Mouse (Mus musculus) C2C12 (cell line): ENCODE data around the gene Rtn2. TPM values are rescaled to one million over a fixed set of nuclear protein-coding genes. Genes with fewer than 3 reads are reported as not detected.

Experiments
- H3K27me3 ChIP-seq: one replicate; pipeline ENCODE4 v1.6.1; 2011; ENCODE audit not compliant: control insufficient read depth, insufficient read depth, insufficient read length
- H3K36me3 ChIP-seq: one replicate; pipeline ENCODE4 v1.6.1; 2011; ENCODE audit not compliant: control insufficient read depth, insufficient read depth
- H3K4me3 ChIP-seq: one replicate; pipeline ENCODE4 v1.5.1; 2011; ENCODE audit warnings: mild to moderate bottlenecking, control low read depth; ENCODE audit not compliant: poor library complexity, insufficient read depth, severe bottlenecking
- H3K79me2 ChIP-seq: one replicate; pipeline ENCODE4 v1.6.1; 2011; ENCODE audit not compliant: control insufficient read depth, insufficient read depth
- H3K79me3 ChIP-seq: one replicate; pipeline ENCODE4 v1.6.1; 2011; ENCODE audit warnings: low read depth, control low read depth
- H3ac ChIP-seq: one replicate; pipeline ENCODE3; 2011; ENCODE audit warnings: low read depth; ENCODE audit not compliant: control insufficient read depth, insufficient read length
- CEBPB ChIP-seq: IDR thresholded peaks from one replicate; pipeline ENCODE4 v1.6.1; 2011; ENCODE audit warnings: low read depth, mild to moderate bottlenecking, control low read depth, moderate library complexity
- CTCF ChIP-seq: IDR thresholded peaks from one replicate; pipeline ENCODE4 v1.5.1; 2011; ENCODE audit not compliant: control insufficient read depth, insufficient read depth, insufficient read length
- FOSL1 ChIP-seq: IDR thresholded peaks from one replicate; pipeline ENCODE4 v1.8.0; 2011; ENCODE audit warnings: mild to moderate bottlenecking, low read length; ENCODE audit not compliant: poor library complexity, insufficient read depth, severe bottlenecking
- MAX ChIP-seq: IDR thresholded peaks from one replicate; pipeline ENCODE4 v1.6.1; 2011; ENCODE audit warnings: mild to moderate bottlenecking, control low read depth
- MYOD1 ChIP-seq: IDR thresholded peaks from one replicate; pipeline ENCODE4 v1.6.1; 2011; ENCODE audit warnings: low read depth; ENCODE audit not compliant: control insufficient read depth, insufficient read length
- MYOG ChIP-seq: IDR thresholded peaks from one replicate; pipeline ENCODE4 v1.6.1; 2011; ENCODE audit not compliant: control insufficient read depth, insufficient read length; ENCODE audit errors: extremely low read depth
- USF1 ChIP-seq: IDR thresholded peaks from one replicate; pipeline ENCODE4 v1.6.1; 2011; ENCODE audit warnings: low read depth, mild to moderate bottlenecking, control low read depth, moderate library complexity
- polyA plus RNA-seq: library from polyadenylated mRNA; unstranded; fragments of >200 nt; fragmentation: generic; extraction: Trizol; gene quantifications from one replicate; pipeline ENCODE4 v1.2.1, GENCODE M21; 2012; ENCODE audit warnings: missing spikeins

Rtn2 gene
- polyA plus RNA-seq, 1 experiment, result 107 TPM

DNA sequence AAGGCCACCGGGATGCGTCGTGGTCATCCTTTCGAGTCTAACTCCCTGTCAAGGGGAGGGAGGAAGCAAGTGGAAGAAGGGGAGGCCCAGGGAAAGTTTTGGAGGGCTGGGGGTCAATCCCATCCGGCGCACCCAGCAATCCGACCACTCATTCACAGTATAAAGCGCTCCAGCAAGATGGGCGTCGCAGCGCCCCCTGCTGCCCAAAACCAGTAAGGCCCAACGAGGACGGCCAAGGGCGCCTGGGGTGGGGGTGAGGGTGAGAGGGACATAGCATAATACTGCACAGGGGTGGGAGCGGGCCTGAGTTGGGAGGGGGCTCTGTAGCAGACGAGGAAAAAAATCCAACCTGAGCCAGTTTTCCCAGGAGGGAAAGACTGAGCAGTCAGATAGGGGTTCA is 21.3 kb downstream of the Rtn2 start:
- Histone ChIP-seq H3K4me3 (no peak overlapping the region), H3K27me3 (no peaks in the 10 kb centered on the region), H3ac (no peak overlapping the region), H3K79me2 (no peaks in the 10 kb centered on the region), H3K36me3 (no peaks in the 10 kb centered on the region), H3K79me3 (no peaks in the 10 kb centered on the region)
- TF ChIP-seq FOSL1 (no peak), MAX (no peak), CTCF (peak; percentile 84)

- Histone ChIP-seq H3K27me3 (no peaks in the 10 kb centered on the region), H3ac (no peak overlapping the region), H3K36me3 (no peaks in the 10 kb centered on the region), H3K4me3 (no peak overlapping the region), H3K79me2 (no peaks in the 10 kb centered on the region), H3K79me3 (no peaks in the 10 kb centered on the region)
- no peak for TF ChIP-seq MYOD1
- no peak for TF ChIP-seq FOSL1
- TF ChIP-seq CEBPB, result no peak
- TF ChIP-seq USF1, result no peak
- TF ChIP-seq CTCF, result no peak
- no peak for TF ChIP-seq MYOG
- TF ChIP-seq MAX, result no peak
Observed at GRCm38 (mm10) chr7:19304501-19305412, 22.3 kb downstream of the Rtn2 start.

- no peaks in the 10 kb centered on the region for H3K27me3 ChIP-seq
- TF ChIP-seq MYOG, result no peak
- no peak for TF ChIP-seq USF1
- no peak for TF ChIP-seq CTCF
- TF ChIP-seq MYOD1, result no peak
- TF ChIP-seq FOSL1, result no peak
- TF ChIP-seq MAX, result no peak
- TF ChIP-seq CEBPB, result no peak
- H3K4me3 ChIP-seq, result no peak overlapping the region
Observed at GRCm38 (mm10) chr7:19305413-19305735, 22.9 kb downstream of the Rtn2 start.

GRCm38 (mm10) chr7:19305796-19306765 is 23.7 kb downstream of the Rtn2 start:
- H3K79me2 ChIP-seq, result no peaks in the 10 kb centered on the region
- TF ChIP-seq CTCF (no peak), FOSL1 (no peak), MYOD1 (no peak), CEBPB (no peak), MAX (no peak), MYOG (no peak), USF1 (no peak)
- no peaks in the 10 kb centered on the region for H3K36me3 ChIP-seq
- H3K27me3 ChIP-seq, result no peaks in the 10 kb centered on the region
- no peak overlapping the region for H3ac ChIP-seq
- H3K4me3 ChIP-seq, result no peak overlapping the region
- H3K79me3 ChIP-seq, result no peaks in the 10 kb centered on the region

More at GRCm38 (mm10) chr7:19305413-19305735, 22.9 kb downstream of the Rtn2 start:
- H3K36me3 ChIP-seq, result no peaks in the 10 kb centered on the region
- no peaks in the 10 kb centered on the region for H3K79me3 ChIP-seq
- H3ac ChIP-seq, result no peak overlapping the region
- H3K79me2 ChIP-seq, result no peaks in the 10 kb centered on the region

GRCm38 (mm10) chr7:19306819-19307738 is 24.7 kb downstream of the Rtn2 start:
- Histone ChIP-seq H3K79me2 (no peaks in the 10 kb centered on the region), H3K27me3 (no peaks in the 10 kb centered on the region), H3ac (no peak overlapping the region), H3K36me3 (no peaks in the 10 kb centered on the region), H3K79me3 (no peaks in the 10 kb centered on the region), H3K4me3 (no peak overlapping the region)
- TF ChIP-seq CTCF (no peak), MAX (no peak), USF1 (no peak), FOSL1 (no peak), CEBPB (no peak), MYOD1 (no peak), MYOG (no peak)
